Mouse (Mus musculus): ENCODE measurements at regions not wholly inside any gene's neighbourhood (a gene's known extent, or its start where the extent isn't known, plus 50 kb on each side); places are given as distances from the start of the nearest gene placed in this dataset.

DNA sequence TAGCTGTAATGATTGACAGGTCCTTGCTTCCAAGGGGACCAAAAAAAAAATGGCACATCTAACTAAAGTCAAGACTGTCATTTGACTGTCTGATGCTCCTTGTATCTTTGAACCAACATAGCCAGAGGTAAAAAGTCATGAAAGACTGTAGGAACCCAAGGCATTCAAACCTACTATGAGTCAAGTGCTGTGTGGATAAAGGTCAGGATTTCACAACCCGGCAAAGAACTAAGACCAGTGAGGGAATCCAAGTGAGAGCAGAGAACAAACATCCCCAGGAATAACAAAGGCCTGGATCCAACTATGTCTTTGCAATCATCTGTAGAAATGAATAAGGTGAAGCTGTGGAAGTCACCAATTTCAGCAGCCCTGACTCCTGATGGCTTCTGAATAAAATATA, 218.2 kb upstream of the Usp24 start:
- no peak overlapping the region for H3K27ac ChIP-seq
- no peak overlapping the region for H3K4me3 ChIP-seq
- TF ChIP-seq CTCF (conservative IDR thresholded peaks at IDR 0.05): no peak
- DNase-seq (ENCODE audit: low spot score in 2 of 2): no peak

DNA sequence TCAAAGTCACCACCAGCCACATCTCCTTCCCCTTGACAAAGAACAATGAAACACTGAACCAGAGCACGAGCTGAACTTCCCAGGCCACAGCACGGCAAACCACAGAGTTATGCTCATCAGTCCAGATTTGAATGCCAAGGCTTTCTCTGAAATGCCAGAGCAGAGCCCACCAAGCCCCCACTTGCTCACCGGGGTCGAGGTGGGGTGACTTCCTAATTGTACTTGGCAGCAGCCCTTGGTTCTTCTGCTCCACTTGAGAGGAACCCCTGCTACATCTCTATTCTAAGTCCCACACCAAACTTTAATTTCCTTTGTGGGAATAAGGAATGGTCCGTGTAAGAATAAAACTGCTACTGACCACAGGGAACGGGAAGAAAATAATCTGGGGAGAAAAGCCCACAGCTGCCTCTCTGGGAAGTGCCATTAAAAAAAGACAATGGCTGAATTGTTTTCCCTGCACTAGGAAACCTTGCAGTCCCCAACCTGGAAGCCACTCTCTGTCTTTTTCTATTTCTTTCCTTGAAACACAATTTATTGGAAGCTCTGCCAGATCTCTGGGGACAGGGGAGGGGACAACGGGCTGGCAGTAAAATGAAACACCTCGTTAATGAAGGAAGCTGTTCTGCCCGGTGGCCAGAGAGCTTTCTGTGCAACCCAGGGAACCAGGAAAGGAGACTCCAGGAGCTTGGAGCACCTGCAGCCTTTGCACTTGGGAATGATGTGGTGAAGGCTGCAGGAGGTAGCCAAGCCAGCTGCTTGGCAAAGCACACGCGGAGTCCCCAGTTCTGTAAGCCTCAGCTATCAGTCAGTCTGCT, 215.6 kb upstream of the Usp24 start:
- Histone ChIP-seq H3K27ac (no peak overlapping the region), H3K4me3 (no peak overlapping the region)
- no peak for DNase-seq (ENCODE audit: low spot score in 2 of 2)
- TF ChIP-seq CTCF (conservative IDR thresholded peaks at IDR 0.05): no peak

DNA sequence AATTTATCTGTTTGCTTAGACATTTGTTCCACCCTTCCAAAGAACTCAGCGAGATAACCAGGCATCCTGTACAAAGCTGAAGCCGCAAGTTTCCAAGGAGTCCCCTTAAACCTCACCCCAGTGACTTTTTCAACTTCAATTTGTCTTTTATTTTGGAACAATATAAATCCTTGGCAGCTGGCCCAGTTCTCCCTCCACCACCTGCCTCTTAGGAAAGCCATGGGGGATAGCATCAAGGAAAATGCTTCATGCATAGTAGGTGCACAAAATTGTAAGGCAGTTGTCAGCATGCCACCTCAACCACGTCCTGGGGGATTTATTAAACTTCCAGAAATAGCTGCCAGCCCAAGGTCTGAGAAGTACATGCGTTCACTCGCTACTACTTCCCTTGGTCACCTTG, 214.1 kb upstream of the Usp24 start:
- Histone ChIP-seq H3K27ac (no peak overlapping the region), H3K4me3 (no peak overlapping the region)
- TF ChIP-seq CTCF (conservative IDR thresholded peaks at IDR 0.05): no peak
- no peak for DNase-seq (ENCODE audit: low spot score in 2 of 2)

DNA sequence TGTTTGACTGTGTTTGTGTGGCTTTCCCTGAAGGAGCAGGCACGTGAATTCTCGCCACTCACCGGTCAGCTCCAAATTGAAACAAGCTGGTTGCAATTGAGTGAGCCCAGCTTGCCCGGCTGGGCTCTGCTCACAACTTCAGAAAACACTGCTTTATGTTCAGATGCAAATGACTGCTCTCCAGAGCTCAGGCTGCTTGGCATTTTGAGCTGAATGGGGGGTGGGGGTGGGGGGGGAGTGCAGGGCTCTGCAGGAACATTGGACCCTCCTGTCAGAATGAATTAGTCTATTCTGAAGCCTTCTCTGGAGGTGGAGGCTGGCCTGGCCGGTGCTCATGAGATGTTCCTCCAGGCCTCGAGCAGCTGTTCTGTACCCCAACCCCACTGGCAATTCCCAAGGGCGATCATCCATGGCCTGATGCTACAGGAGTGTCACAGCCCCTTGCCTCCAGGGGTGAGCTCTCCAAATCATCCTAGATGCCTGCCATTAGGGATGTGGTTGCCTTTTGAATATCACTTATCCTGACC, 213.5 kb upstream of the Usp24 start:
- no peak for DNase-seq (ENCODE audit: low spot score in 2 of 2)
- H3K27ac ChIP-seq: no peak overlapping the region
- no peak overlapping the region for H3K4me3 ChIP-seq
- no peak for TF ChIP-seq CTCF (conservative IDR thresholded peaks at IDR 0.05)

DNA sequence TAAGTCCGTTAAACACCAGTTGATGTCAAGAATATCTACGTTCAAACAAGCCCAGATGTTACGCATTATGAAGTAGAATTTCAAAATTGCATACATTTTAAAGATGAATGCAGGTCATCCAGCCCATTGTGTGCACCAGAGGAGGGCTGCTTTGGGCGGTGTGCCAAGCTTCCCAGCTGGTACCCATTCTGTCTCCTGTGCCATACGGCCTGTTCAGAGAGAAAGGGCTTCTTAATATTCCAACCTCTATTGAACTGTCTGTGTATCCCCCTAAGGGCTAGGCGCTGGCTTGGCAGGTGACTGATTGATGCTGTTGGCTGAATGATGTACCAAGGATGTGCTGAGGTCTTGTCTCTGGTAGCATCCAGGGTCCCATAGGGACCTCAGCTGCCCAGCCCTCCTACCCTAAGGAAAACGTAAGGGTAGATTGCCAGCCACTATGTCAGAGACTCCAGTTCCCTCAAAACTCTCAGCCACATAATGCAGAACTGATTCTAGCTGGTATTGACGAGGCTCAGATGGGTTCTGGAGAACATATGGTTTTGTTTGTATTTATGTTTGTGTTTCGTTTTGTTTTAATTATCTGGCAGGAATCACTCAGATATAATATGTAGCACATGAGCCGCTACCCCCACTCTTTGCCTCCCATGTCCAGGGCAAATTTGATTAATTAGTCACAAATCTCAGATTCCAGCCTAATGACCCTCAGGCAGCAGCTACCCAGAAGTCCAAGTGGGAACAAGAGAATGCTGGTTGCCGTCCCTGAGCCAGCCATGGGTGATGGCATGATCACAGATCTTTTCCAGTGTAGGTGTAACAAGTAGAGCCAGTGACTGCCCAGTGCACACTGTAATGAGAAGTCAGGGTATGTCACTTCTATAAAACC, 212.0 kb upstream of the Usp24 start:
- DNase-seq (ENCODE audit: low spot score in 2 of 2): peak; percentile 6 to 54
- no peak for TF ChIP-seq CTCF (conservative IDR thresholded peaks at IDR 0.05)
- H3K27ac ChIP-seq: no peak overlapping the region
- no peak overlapping the region for H3K4me3 ChIP-seq

DNA sequence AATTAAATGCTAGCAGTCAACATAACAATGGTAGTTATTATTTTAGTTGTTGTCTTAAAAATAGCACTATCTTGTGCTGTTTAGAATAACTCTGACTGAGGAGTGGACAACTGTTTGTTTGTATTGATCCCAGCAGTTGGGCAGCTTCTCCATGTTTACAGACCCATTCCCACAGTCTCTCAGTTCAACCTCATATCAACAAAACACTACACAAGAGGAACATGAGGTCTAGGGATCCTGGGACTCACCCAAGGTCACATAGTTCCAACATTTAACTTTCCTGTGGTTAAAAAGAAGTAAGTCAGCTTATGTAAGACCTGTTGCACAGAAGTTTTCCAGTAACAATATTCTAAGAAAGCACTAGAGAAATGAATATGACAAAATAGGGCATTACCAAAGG, 203.0 kb upstream of the Usp24 start:
- no peak overlapping the region for H3K4me3 ChIP-seq
- DNase-seq (ENCODE audit: low spot score in 2 of 2): no peak
- no peak overlapping the region for H3K27ac ChIP-seq
- no peak for TF ChIP-seq CTCF (conservative IDR thresholded peaks at IDR 0.05)

DNA sequence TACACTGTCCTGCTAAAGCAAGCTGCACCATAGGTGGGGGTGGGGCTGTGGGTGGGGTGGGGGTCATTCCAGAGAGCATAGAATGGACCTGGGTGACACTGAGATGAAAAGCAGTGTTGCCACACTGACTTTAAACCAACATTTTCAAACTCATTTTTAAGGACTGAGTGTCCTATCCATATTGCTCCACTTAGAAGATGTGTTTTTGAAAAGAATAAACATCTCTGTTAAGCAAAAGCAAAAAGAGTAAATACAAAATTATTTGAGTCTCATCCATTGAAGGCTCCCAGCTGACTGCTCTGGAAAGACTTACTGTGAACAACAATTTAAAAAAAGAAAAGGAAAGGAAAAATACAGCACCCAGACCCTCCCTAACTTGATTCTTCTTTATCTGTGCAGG, 202.3 kb upstream of the Usp24 start:
- no peak for DNase-seq (ENCODE audit: low spot score in 2 of 2)
- no peak overlapping the region for H3K4me3 ChIP-seq
- no peak for TF ChIP-seq CTCF (conservative IDR thresholded peaks at IDR 0.05)
- no peak overlapping the region for H3K27ac ChIP-seq

DNA sequence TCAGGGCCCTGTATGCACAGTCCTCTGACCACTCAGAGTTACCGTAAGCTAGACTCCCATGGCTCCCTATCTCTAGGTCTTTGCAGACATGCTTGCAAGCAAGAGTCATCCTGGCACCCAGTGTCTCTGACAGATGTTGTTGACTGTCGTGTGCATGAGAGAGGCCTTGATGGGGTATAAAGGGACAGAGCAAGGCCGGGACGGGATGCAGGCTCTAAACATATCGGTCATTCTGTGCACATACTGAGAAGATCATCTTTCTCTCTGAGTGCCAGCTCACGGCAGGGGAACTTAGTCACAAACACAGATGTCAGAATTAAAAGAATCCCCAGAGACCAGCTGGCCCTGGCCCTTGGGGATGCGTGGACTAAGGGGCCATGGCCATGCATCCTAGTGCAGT, 199.4 kb upstream of the Usp24 start:
- no peak for TF ChIP-seq CTCF (conservative IDR thresholded peaks at IDR 0.05)
- DNase-seq (ENCODE audit: low spot score in 2 of 2): no peak
- H3K4me3 ChIP-seq: no peak overlapping the region
- no peak overlapping the region for H3K27ac ChIP-seq

DNA sequence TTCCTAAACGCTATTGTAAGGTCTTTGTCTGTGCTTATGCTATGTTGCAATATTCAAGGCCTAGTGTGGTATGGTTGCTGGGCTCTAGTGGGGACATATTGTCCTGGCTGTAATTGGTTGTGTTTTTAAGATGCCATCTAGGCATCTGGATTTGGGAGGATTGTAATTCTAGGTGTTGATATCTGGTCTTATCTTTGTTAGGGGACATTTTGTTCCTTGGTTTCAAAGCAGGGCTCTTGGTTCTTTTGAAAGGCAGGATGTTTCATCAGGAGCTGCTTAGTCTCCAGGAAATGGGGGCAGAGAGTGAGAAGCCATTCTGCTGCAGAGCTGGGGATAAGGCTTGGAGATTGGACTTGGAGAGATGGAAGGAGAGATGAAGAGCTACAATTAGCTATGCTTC, 194.7 kb upstream of the Usp24 start:
- no peak overlapping the region for H3K27ac ChIP-seq
- no peak overlapping the region for H3K4me3 ChIP-seq
- no peak for TF ChIP-seq CTCF (conservative IDR thresholded peaks at IDR 0.05)
- no peak for DNase-seq (ENCODE audit: low spot score in 2 of 2)

DNA sequence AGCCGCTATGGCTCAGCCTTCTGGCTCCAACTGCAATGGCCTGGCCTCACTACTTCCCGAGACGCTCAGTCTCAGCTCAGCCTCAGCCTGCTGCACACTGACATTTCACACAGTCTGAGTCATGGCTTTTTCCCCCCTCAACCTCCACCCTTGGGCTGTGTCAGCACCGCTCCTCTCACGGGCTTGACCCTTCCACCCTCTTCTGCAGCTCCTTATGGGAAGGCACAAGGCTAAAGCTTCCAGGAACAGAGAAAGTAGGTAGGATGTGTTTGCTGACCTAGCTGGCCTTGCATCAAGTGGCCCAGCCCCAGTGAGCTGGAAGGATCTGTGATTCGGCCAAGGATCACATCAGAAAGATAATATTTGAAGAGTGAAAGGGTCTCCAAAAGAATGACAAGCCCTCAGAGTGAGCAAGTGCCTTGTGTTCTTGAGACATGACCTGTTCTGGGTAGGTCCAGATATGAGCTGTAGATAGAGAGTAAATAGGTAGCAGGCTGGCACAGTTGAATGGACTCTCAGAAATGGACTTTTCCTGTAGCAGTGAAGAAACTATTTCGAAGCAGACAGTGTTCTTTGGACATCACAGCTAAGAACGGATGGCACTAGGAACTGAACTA, 192.9 kb upstream of the Usp24 start:
- H3K4me3 ChIP-seq: no peak overlapping the region
- no peak for TF ChIP-seq CTCF (conservative IDR thresholded peaks at IDR 0.05)
- H3K27ac ChIP-seq: no peak overlapping the region
- DNase-seq (ENCODE audit: low spot score in 2 of 2): no peak

DNA sequence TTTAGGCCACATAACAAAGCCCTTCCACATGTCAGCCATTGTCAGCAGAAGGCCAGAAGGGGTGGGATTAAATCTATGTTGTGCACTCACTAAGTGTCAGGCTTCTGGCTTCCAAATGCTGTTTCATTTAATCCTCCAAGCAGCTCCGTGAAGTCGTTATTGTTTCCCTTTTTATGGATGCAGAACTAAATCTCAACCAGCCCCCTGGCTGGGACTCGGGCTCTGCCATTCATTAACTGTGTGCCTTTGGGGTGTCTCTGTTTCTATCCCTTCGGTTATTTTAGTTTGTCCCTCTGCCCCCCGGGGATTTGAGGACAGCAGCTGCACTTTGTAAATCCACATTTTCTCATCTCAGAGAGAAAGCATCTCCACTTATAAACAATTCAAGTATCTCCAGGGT, 188.8 kb upstream of the Usp24 start:
- Histone ChIP-seq H3K27ac (no peak overlapping the region), H3K4me3 (no peak overlapping the region)
- TF ChIP-seq CTCF (conservative IDR thresholded peaks at IDR 0.05): no peak
- DNase-seq (ENCODE audit: low spot score in 2 of 2): no peak

DNA sequence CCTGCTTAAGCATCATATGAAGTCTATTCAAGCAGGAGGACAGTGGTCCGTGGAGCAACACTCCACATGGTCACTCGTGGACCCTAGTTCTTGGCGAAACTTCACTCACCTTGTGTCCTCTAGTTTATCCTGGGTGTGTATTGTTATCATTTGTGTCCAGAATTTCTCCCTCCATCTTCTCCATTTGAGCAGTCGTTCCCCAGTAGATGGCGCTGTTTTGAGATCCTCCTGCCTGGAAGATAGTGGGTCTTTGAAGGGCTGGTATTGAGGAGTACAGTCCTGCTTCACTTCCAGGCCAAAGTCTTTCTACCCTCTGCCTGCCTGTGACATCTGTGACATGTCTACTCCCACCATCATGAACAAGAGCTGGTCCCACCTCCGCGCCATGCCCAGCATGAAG, 188.4 kb upstream of the Usp24 start:
- DNase-seq (ENCODE audit: low spot score in 2 of 2): peak in 1 of 2 experiments; percentile 22

DNA sequence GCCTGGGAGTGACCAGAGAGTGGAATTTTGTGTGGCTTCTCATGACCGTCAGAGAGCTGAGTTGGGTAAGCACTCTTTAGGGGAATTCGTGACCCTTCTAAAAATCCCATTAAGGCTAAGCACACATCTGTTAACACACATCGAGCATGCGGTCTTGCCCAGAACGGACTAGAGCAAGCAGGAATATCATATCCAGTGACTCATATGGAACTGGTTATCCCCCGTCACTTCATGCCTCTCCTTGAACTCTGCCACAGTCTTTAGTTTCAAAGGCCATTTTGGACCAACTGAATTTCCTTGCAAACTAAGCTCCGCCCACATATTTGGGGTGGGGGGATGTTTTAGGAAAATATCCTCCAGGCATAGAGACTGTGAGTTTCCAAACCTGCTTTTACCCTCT, 186.7 kb upstream of the Usp24 start:
- H3K27ac ChIP-seq: no peak overlapping the region
- no peak for DNase-seq (ENCODE audit: low spot score in 2 of 2)
- no peak overlapping the region for H3K4me3 ChIP-seq
- TF ChIP-seq CTCF (conservative IDR thresholded peaks at IDR 0.05): no peak

More for the DNA sequence above, 188.4 kb upstream of the Usp24 start:
- Histone ChIP-seq H3K27ac (no peak overlapping the region), H3K4me3 (no peak overlapping the region)
- peak; percentile 77 for TF ChIP-seq CTCF (conservative IDR thresholded peaks at IDR 0.05)
